Mouse (Mus musculus): ENCODE data around the gene Gpc5. TPM values are rescaled to one million over a fixed set of nuclear protein-coding genes. Genes with fewer than 3 reads are reported as not detected.

Gene Gpc5
- polyA plus RNA-seq, 1 experiment from 2014 or later, result 0.06 TPM

GRCm38 (mm10) chr14:116206977-116207376, 1115.0 kb downstream of the Gpc5 start:
- H3K4me3 ChIP-seq, result no peak overlapping the region
- H3K9me3 ChIP-seq (replicated peaks), result no peaks in the 10 kb centered on the region
- no peaks in the 10 kb centered on the region for H3K36me3 ChIP-seq
- 31% methylated on average over 6 of the region's 6 CpGs for WGBS
- no peak overlapping the region for H3K27ac ChIP-seq
- no peaks in the 10 kb centered on the region for H3K4me1 ChIP-seq (replicated peaks)
- no peaks in the 10 kb centered on the region for H3K27me3 ChIP-seq
- no peak overlapping the region for H3K4me2 ChIP-seq
- ATAC-seq (replicated peaks; ENCODE audit: insufficient number of reproducible peaks, insufficient read depth, low FRiP score, low read depth), result no peak
- no peak overlapping the region for H3K9ac ChIP-seq

- H3K9ac ChIP-seq, result no peak overlapping the region
- H3K4me1 ChIP-seq (replicated peaks), result no peaks in the 10 kb centered on the region
- H3K9me3 ChIP-seq (replicated peaks), result no peaks in the 10 kb centered on the region
- no peak overlapping the region for H3K27ac ChIP-seq
- no peak for ATAC-seq (replicated peaks; ENCODE audit: insufficient number of reproducible peaks, insufficient read depth, low FRiP score, low read depth)
- H3K27me3 ChIP-seq, result no peaks in the 10 kb centered on the region
- no peak overlapping the region for H3K4me3 ChIP-seq
- WGBS, result 89% methylated on average over 3 of the region's 3 CpGs
- no peaks in the 10 kb centered on the region for H3K36me3 ChIP-seq
- H3K4me2 ChIP-seq, result no peak overlapping the region
These were observed 1116.6 kb downstream of the Gpc5 start for GRCm38 (mm10) chr14:116208581-116208980.

GRCm38 (mm10) chr14:116209045-116209444, 1117.0 kb downstream of the Gpc5 start:
- 60% methylated on average over 5 of the region's 5 CpGs for WGBS
- Histone ChIP-seq H3K27me3 (no peaks in the 10 kb centered on the region), H3K9me3 (replicated peaks) (no peaks in the 10 kb centered on the region), H3K27ac (no peak overlapping the region), H3K9ac (no peak overlapping the region), H3K4me2 (no peak overlapping the region), H3K4me3 (no peak overlapping the region), H3K36me3 (no peaks in the 10 kb centered on the region), H3K4me1 (replicated peaks) (no peaks in the 10 kb centered on the region)
- no peak for ATAC-seq (replicated peaks; ENCODE audit: insufficient number of reproducible peaks, insufficient read depth, low FRiP score, low read depth)

GRCm38 (mm10) chr14:116210304-116210703, 1118.3 kb downstream of the Gpc5 start:
- 75% methylated on average over 6 of the region's 6 CpGs for WGBS
- Histone ChIP-seq H3K27me3 (no peaks in the 10 kb centered on the region), H3K9me3 (replicated peaks) (no peaks in the 10 kb centered on the region), H3K27ac (no peak overlapping the region), H3K4me2 (no peak overlapping the region), H3K4me1 (replicated peaks) (no peaks in the 10 kb centered on the region), H3K4me3 (no peak overlapping the region), H3K9ac (no peak overlapping the region), H3K36me3 (no peaks in the 10 kb centered on the region)
- ATAC-seq (replicated peaks; ENCODE audit: insufficient number of reproducible peaks, insufficient read depth, low FRiP score, low read depth), result no peak

- H3K4me3 ChIP-seq, result no peak overlapping the region
- H3K9me3 ChIP-seq (replicated peaks), result no peaks in the 10 kb centered on the region
- ATAC-seq (replicated peaks; ENCODE audit: insufficient number of reproducible peaks, insufficient read depth, low FRiP score, low read depth), result no peak
- H3K4me2 ChIP-seq, result no peak overlapping the region
- no peak overlapping the region for H3K9ac ChIP-seq
- H3K27me3 ChIP-seq, result no peaks in the 10 kb centered on the region
- H3K27ac ChIP-seq, result no peak overlapping the region
- H3K4me1 ChIP-seq (replicated peaks), result no peaks in the 10 kb centered on the region
- H3K36me3 ChIP-seq, result no peaks in the 10 kb centered on the region
These were observed 1120.0 kb downstream of the Gpc5 start for GRCm38 (mm10) chr14:116212029-116212428.

- 91% methylated on average over 1 of the region's 1 CpGs for WGBS
- Histone ChIP-seq H3K4me2 (no peak overlapping the region), H3K4me1 (replicated peaks) (no peaks in the 10 kb centered on the region), H3K9ac (no peak overlapping the region), H3K27me3 (no peaks in the 10 kb centered on the region), H3K9me3 (replicated peaks) (no peaks in the 10 kb centered on the region), H3K27ac (no peak overlapping the region), H3K4me3 (no peak overlapping the region), H3K36me3 (no peaks in the 10 kb centered on the region)
- ATAC-seq (replicated peaks; ENCODE audit: insufficient number of reproducible peaks, insufficient read depth, low FRiP score, low read depth), result no peak
These were observed 1166.1 kb downstream of the Gpc5 start for GRCm38 (mm10) chr14:116258126-116258525.

GRCm38 (mm10) chr14:116308541-116308940, 1216.5 kb downstream of the Gpc5 start:
- no peak overlapping the region for H3K27ac ChIP-seq
- 74% methylated on average over 2 of the region's 2 CpGs for WGBS
- no peaks in the 10 kb centered on the region for H3K36me3 ChIP-seq
- no peak overlapping the region for H3K4me3 ChIP-seq
- H3K27me3 ChIP-seq, result no peaks in the 10 kb centered on the region
- H3K9me3 ChIP-seq (replicated peaks), result no peaks in the 10 kb centered on the region
- H3K4me1 ChIP-seq (replicated peaks), result no peaks in the 10 kb centered on the region
- H3K9ac ChIP-seq, result no peak overlapping the region
- ATAC-seq (replicated peaks; ENCODE audit: insufficient number of reproducible peaks, insufficient read depth, low FRiP score, low read depth), result no peak
- no peak overlapping the region for H3K4me2 ChIP-seq

GRCm38 (mm10) chr14:116317491-116317890, 1225.5 kb downstream of the Gpc5 start:
- Histone ChIP-seq H3K27ac (no peak overlapping the region), H3K36me3 (no peaks in the 10 kb centered on the region), H3K9ac (no peak overlapping the region), H3K4me3 (no peak overlapping the region), H3K4me1 (replicated peaks) (no peaks in the 10 kb centered on the region), H3K27me3 (no peaks in the 10 kb centered on the region), H3K9me3 (replicated peaks) (no peaks in the 10 kb centered on the region), H3K4me2 (no peak overlapping the region)
- no peak for ATAC-seq (replicated peaks; ENCODE audit: insufficient number of reproducible peaks, insufficient read depth, low FRiP score, low read depth)

- Histone ChIP-seq H3K27me3 (no peaks in the 10 kb centered on the region), H3K9me3 (replicated peaks) (no peaks in the 10 kb centered on the region), H3K4me2 (no peak overlapping the region), H3K36me3 (no peaks in the 10 kb centered on the region), H3K4me1 (replicated peaks) (no peaks in the 10 kb centered on the region), H3K9ac (no peak overlapping the region), H3K4me3 (no peak overlapping the region), H3K27ac (no peak overlapping the region)
- ATAC-seq (replicated peaks; ENCODE audit: insufficient number of reproducible peaks, insufficient read depth, low FRiP score, low read depth), result no peak
- 76% methylated on average over 4 of the region's 4 CpGs for WGBS
These were observed 1244.2 kb downstream of the Gpc5 start for GRCm38 (mm10) chr14:116336182-116336581.

- WGBS, result 70% methylated on average over 3 of the region's 3 CpGs
- ATAC-seq (replicated peaks; ENCODE audit: insufficient number of reproducible peaks, insufficient read depth, low FRiP score, low read depth), result no peak
- no peak overlapping the region for H3K9ac ChIP-seq
- no peak overlapping the region for H3K27ac ChIP-seq
- H3K9me3 ChIP-seq (replicated peaks), result no peaks in the 10 kb centered on the region
- H3K4me1 ChIP-seq (replicated peaks), result no peaks in the 10 kb centered on the region
- no peaks in the 10 kb centered on the region for H3K27me3 ChIP-seq
- no peaks in the 10 kb centered on the region for H3K36me3 ChIP-seq
- no peak overlapping the region for H3K4me2 ChIP-seq
- H3K4me3 ChIP-seq, result no peak overlapping the region
These were observed 1246.4 kb downstream of the Gpc5 start for GRCm38 (mm10) chr14:116338395-116338794.

- Histone ChIP-seq H3K27ac (no peak overlapping the region), H3K36me3 (no peaks in the 10 kb centered on the region), H3K9ac (no peak overlapping the region), H3K4me1 (replicated peaks) (no peaks in the 10 kb centered on the region), H3K27me3 (no peaks in the 10 kb centered on the region), H3K4me2 (no peak overlapping the region), H3K4me3 (no peak overlapping the region), H3K9me3 (replicated peaks) (no peaks in the 10 kb centered on the region)
- no peak for ATAC-seq (replicated peaks; ENCODE audit: insufficient number of reproducible peaks, insufficient read depth, low FRiP score, low read depth)
- WGBS, result 52% methylated on average over 3 of the region's 3 CpGs
These were observed 1256.5 kb downstream of the Gpc5 start for GRCm38 (mm10) chr14:116348560-116348959.

- ATAC-seq (replicated peaks; ENCODE audit: insufficient number of reproducible peaks, insufficient read depth, low FRiP score, low read depth), result no peak
- Histone ChIP-seq H3K4me1 (replicated peaks) (no peaks in the 10 kb centered on the region), H3K27me3 (no peaks in the 10 kb centered on the region), H3K4me2 (no peak overlapping the region), H3K36me3 (no peaks in the 10 kb centered on the region), H3K9me3 (replicated peaks) (no peaks in the 10 kb centered on the region), H3K4me3 (no peak overlapping the region), H3K9ac (no peak overlapping the region), H3K27ac (no peak overlapping the region)
- WGBS, result 77% methylated on average over 2 of the region's 2 CpGs
These were observed 1292.6 kb downstream of the Gpc5 start for GRCm38 (mm10) chr14:116384602-116385001.
